Mouse (Mus musculus): ENCODE measurements around the gene Wnt10b.
"Not testable (repeated sequence)": the region's sequence is repeated elsewhere in the genome, so short reads cannot be mapped to it uniquely, and the experiment has no call there.

Wnt10b gene

DNA sequence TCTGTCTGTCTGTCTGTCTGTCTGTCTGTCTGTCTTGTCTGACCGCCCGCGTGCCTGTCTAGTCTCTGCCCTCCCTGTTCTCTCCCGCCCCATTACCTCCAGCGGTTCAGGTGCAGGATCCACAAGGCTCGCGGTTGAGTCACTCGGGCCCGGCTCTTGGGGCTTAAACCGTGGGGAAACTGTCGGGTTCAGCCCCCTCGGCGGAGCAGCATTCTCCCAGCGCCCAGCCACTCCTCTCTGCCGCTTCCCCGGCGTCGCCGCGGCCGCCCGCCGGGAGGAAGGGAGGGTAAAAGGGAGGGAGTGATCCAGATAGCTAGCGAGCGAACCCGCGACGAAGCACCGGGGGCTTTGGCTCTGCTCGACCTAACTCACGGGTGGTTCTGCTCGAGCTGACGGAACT lies at the start of gene Wnt10b:
Gene Wnt10b, minus strand, starts transcription at position 389 of the 400 bp plus-strand sequence.
- no peak for DNase-seq (ENCODE audit: low spot score)

DNA sequence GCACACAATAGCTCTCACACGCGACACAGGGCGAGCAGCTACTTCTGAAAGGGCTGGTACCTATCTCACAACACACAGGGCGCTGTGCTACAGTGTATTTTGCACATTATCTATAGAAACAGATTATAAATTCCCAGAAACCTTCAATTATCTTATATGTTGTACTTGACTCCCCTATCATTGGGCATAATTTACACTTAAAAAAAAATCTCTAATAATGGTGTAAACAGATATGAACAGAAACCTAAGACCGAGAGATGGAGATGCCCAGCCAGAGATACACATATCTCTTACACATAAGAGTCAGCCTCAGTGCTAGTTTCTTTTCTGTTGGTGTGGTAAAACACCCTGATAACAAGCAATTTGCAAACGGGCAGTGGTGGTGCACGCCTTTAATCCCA lies 49.7 kb upstream of the Wnt10b start:
- no peak for DNase-seq (ENCODE audit: low spot score)

- no peak for DNase-seq (ENCODE audit: low spot score)
Measured at GRCm38 (mm10) chr15:98823434-98823833, 45.5 kb upstream of the Wnt10b start.

DNA sequence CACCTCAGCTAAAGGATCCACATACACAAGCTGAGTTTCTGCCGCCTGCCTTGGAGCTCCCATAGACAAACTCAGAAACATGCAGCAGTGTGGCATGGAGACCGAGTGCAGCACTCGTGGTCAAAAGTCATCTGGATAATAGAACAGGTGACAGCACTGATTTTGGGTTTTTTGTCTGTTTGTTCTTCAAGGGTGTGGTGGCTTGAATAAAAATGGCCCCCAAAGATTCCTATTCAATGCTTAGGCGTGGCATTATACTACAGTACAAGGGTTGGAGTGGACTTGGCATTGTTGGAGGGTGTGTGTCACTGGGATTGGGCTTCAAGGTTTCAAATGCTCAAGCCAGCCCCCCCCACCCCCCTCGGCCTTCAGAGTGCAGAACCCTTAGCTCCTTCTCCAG lies 44.2 kb upstream of the Wnt10b start:
- DNase-seq (ENCODE audit: low spot score) = no peak

DNA sequence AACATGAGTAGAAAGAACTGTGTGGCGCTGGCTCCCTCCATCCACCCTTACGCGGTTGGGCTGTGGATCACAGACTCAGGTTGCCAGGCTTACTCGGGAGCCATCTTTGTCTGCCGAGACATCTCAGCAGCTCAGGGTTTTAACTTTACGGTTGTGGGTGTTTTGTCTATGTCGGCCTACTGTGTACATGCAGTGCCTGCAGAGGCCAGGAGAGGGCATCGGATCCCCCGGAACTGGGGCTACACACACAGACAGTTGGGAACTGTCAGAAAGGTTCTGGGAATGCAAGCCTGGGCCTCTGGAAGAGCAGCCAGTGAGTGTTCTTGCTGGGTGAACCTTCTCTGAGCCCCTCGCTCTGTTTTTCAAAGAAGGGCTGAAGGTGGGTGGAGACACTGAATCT lies 43.5 kb upstream of the Wnt10b start:
- DNase-seq (ENCODE audit: low spot score) = no peak

DNA sequence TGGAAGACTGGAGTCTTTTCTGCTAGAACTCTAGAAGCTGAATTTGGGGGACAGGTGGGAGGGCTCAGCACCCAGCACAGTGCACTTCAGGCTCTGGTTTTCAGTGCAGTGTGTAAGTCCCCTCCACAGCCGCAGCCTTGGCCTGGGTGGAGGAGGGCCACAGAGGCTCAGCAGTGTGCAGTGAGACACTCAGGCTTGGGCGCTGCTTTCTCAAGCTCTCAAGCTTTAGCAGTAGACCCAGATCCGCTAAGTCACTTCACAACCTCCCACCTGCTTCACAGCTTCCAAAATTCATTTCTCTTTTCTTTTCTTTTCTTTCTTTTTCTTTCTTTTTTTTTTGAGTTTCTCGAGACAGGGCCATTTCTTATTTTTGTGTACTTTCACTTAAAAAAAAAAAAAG lies 43.0 kb upstream of the Wnt10b start:
- DNase-seq (ENCODE audit: low spot score) = no peak

DNA sequence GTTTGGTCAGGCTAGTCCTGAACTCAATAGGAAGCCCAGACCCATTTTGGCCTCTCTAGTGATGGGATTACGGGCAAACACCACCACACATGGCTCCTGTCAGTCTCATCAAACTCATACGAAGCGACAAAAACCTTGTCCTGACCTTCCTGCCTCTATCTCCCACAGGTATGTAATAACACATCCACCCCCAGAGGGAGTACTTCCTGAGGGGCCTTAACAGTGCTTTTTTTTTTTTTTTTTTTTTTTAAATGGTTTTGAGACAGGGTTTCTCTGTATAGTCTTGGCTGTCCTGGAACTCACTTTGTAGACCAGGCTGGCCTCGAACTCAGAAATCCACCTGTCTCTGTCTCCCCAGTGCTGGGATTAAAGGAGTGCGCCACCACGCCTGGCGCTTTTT lies 40.2 kb upstream of the Wnt10b start:
- DNase-seq (ENCODE audit: low spot score) = no peak

- no peak for DNase-seq (ENCODE audit: low spot score)
Measured at GRCm38 (mm10) chr15:98812741-98813424, 34.9 kb upstream of the Wnt10b start.

DNA sequence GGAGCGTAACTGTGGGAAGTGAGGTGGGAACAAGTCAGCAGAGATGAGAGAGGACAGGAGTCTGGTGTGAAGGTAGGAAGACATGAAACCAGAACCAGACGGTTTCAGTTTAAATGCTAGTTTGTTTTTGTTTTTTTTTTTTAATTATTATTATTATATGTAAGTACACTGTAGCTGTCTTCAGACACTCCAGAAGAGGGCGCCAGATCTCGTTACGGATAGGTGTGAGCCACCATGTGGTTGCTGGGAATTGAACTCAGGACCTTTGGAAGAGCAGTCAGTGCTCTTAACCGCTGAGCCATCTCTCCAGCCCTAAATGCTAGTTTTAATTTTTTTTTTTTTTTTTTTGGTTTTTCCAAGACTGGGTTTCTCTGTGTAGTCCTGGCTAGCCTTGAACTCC lies 32.3 kb upstream of the Wnt10b start:
- not testable (repeated sequence) for DNase-seq (ENCODE audit: low spot score)

GRCm38 (mm10) chr15:98809390-98809789 lies 31.4 kb upstream of the Wnt10b start, which contains the start of gene Ddn:
Ddn (minus strand) TSS chr15:98809490.
- DNase-seq (ENCODE audit: low spot score) = no peak

GRCm38 (mm10) chr15:98808651-98809134 lies 30.7 kb upstream of the Wnt10b start:
- no peak for DNase-seq (ENCODE audit: low spot score)

DNA sequence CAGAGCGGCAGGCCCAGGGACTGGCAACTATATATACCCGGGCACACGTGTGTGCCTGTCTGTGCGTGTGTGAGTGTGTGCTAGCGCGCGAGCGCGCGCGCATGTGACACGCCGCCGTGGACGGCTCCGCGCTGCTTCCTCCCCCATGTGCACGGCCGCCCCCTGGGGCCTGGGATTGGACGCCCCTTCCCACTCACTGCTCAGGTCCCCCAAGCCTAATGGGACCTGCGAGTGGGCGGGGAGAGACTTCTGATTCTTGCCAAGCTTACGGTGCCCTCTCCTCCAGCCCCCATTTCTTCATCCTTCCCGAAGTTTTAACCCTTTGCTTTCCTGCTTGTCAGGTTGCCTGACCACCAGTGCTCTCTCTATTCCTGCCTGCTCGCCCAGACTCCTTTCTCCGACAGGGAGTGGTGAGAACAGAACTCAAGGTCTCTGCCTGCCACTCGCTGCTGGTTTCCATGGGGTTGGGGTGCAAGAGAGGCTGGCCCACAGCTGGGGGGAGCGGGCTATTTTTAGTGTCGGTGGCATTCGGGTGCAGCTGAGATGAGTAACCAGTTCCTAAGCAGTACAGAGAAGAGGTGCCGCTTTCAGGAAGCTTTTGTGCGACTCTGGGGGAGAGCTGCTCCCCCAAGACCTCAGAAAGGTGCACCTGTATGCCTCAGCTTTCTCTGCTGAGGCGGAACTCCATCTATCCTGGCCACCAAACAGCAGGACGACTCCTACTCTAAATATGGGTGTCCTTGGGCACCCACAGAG lies 30.1 kb upstream of the Wnt10b start:
- DNase-seq (ENCODE audit: low spot score) = no peak

DNA sequence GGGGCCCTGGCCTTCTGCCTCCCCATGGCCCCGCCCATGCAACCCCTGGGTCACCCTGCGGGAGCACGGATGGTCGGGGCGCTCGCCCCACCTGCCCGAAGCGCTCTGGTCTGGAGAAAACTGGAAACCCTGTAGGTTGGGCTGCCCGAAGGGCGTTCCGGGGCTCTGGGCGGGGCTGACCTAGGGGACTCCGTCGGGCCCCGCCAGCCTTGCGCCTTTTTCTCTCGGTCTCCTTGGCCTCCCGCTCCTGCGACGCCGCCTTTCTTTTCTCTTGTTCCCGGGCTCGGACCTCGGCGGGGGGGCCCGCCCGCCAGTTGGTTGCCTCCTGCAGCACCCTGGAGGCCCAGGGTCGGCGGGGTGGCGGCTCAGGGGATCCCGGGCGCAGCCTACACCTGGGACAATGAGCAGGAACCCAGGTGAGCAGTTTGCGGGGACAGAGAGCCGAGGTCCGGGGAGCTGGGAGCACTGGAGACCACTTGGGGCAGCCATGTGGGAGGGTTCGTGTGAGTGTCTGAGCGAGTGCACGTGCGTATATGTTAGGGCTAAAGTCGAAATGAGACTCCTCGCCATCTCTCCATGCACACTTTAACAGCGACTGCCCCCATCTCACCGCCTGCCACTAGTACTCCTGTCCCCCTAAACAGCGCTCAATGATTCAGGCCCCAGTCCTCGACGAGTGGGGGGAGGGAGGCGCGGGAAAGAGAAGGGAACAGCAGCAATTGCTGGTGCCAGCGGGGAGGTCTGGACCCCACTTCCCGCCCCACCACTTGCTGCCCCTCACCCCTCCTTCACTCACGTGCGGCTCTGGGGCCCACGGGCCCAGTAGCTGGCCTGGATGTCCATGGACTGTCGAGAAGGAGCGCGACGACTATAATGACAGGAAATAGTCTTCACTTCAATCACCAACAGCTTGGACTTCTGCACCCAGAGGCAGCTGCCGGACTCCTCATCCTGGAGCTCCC lies 29.1 kb upstream of the Wnt10b start:
- DNase-seq (ENCODE audit: low spot score) = no peak

- no peak for DNase-seq (ENCODE audit: low spot score)
Measured at GRCm38 (mm10) chr15:98806071-98806808, 28.3 kb upstream of the Wnt10b start.

GRCm38 (mm10) chr15:98805324-98806040 lies 27.5 kb upstream of the Wnt10b start:
- DNase-seq (ENCODE audit: low spot score) = peak; percentile 60

- peak; percentile 69 for DNase-seq (ENCODE audit: low spot score)
Measured at GRCm38 (mm10) chr15:98804054-98804453, 26.1 kb upstream of the Wnt10b start.

GRCm38 (mm10) chr15:98802926-98803325 lies 25.0 kb upstream of the Wnt10b start:
- no peak for DNase-seq (ENCODE audit: low spot score)

- peak; percentile 67 for DNase-seq (ENCODE audit: low spot score)
Measured at GRCm38 (mm10) chr15:98799396-98799795, 21.4 kb upstream of the Wnt10b start.

DNA sequence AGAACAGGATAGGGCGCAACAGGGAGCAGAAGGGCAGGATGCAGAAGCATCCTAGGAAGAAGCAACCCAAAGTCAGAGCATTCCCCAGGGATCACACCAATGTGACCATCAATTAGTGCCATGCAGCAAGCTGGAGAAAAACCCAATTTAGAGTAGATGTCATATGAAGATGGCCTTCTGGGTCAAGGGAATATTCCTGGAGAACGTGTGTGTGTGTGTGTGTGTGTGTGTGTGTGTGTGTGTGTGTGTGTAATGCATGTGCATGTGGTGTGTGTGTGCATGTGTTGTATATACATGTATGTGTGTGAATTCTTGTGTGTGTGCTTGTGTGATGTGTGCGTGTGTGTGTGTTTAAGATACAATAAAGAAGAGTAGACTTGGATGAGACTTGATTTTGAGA lies 21.0 kb upstream of the Wnt10b start:
- no peak for DNase-seq (ENCODE audit: low spot score)

- DNase-seq (ENCODE audit: low spot score) = no peak
Measured at GRCm38 (mm10) chr15:98797835-98798492, 20.0 kb upstream of the Wnt10b start.

Measured in testis, postnatal 14 days (tissue).